Mouse (Mus musculus) limb, embryonic 14.5 days (tissue): ENCODE data around the gene Mogs. TPM values are rescaled to one million over a fixed set of nuclear protein-coding genes. Genes with fewer than 3 reads are reported as not detected.

Experiments
- ATAC-seq: fragments of 200-750 bp; cut with Nextera tagmentation; 2 replicates; pipeline ENCODE4 v1.8.0; 2017; ENCODE audit warnings: low read depth, moderate number of reproducible peaks, moderate TSS enrichment; ENCODE audit not compliant: low FRiP score
- DNase-seq: peaks from one replicate; pipeline ENCODE4 v3.0.0-alpha.2; 2015; ENCODE audit warnings: low spot score
- H3K27ac ChIP-seq: fragments of 300-500 bp; sonication (generic); replicated peaks from 2 replicates; pipeline ENCODE4 v1.5.1; 2014; ENCODE audit warnings: low read depth, mild to moderate bottlenecking, low read length, moderate library complexity, mixed read lengths
- H3K27me3 ChIP-seq: fragments of 300-500 bp; sonication (generic); 2 replicates; pipeline ENCODE4 v1.6.1; 2014; ENCODE audit warnings: low read length, mixed read lengths; ENCODE audit not compliant: control insufficient read depth, insufficient read depth
- H3K36me3 ChIP-seq: fragments of 300-500 bp; sonication (generic); 2 replicates; pipeline ENCODE4 v1.6.1; 2014; ENCODE audit warnings: mild to moderate bottlenecking, low read length, moderate library complexity, mixed read lengths; ENCODE audit not compliant: control insufficient read depth, insufficient read depth
- H3K4me1 ChIP-seq: fragments of 300-500 bp; sonication (generic); 2 replicates; pipeline ENCODE4 v1.6.1; 2014; ENCODE audit warnings: antibody characterized with exemption, low read length, mixed read lengths; ENCODE audit not compliant: control insufficient read depth, insufficient read depth
- H3K4me2 ChIP-seq: fragments of 300-500 bp; sonication (generic); replicated peaks from 2 replicates; pipeline ENCODE4 v1.6.1; 2014; ENCODE audit warnings: low read depth, mild to moderate bottlenecking, low read length, moderate library complexity; ENCODE audit not compliant: severe bottlenecking
- H3K4me3 ChIP-seq: fragments of 300-500 bp; sonication (generic); replicated peaks from 2 replicates; pipeline ENCODE4 v1.5.1; 2014; ENCODE audit warnings: low read length
- H3K9ac ChIP-seq: fragments of 300-500 bp; sonication (generic); 2 replicates; pipeline ENCODE4 v1.6.1; 2014; ENCODE audit warnings: mild to moderate bottlenecking, low read depth, low read length, moderate library complexity; ENCODE audit not compliant: severe bottlenecking
- H3K9me3 ChIP-seq: fragments of 300-500 bp; sonication (generic); 2 replicates; pipeline ENCODE4 v1.6.1; 2016; ENCODE audit warnings: low read length; ENCODE audit not compliant: control insufficient read depth
- POLR2A ChIP-seq: fragments of 200-500 bp; IDR thresholded peaks from 2 replicates; pipeline ENCODE4 v1.8.0; 2012; ENCODE audit warnings: inconsistent platforms, mild to moderate bottlenecking, moderate library complexity, borderline replicate concordance; ENCODE audit not compliant: insufficient read depth, insufficient read length; ENCODE audit errors: extremely low read depth
- WGBS: fragments of 180-500 bp; shearing (Covaris S2); extraction: QIAGEN DNeasy Blood & Tissue Kit; methylation state at CpG from one replicate; pipeline ENCODE4 v1.1.7; 2014; 5-methylcytosine and 5-hydroxymethylcytosine counted together
- polyA plus RNA-seq, 2 experiments: library from polyadenylated mRNA; depleted of rRNA in 1 of 2; stranded (reverse) in 1 of 2; unstranded in 1 of 2; fragments of >200 nt; fragmentation: Nextera tagmentation in 1 of 2; extraction: Ambion mirVana in 1 of 2; gene quantifications; 2 replicates each; pipeline versions ENCODE4 v1.2.1 to v1.2.3; 2012 to 2014

Gene Mogs
- polyA plus RNA-seq, 2 experiments, result 50.9 to 95.2 TPM

GRCm38 (mm10) chr6:83115682-83116372 is 531 bp downstream of the Mogs start:
- WGBS, result 2% methylated on average over 24 of the region's 48 CpGs
- peak overlapping the region; percentile 73 for H3K27ac ChIP-seq
- H3K4me3 ChIP-seq, result peak overlapping the region; percentile 84
- peak overlapping the region; percentile 84 for H3K9ac ChIP-seq
- TF ChIP-seq POLR2A, result no peak
- H3K4me2 ChIP-seq, result peak overlapping the region; percentile 94
- no peaks in the 10 kb centered on the region for H3K9me3 ChIP-seq
- peaks cover 17% of the 10 kb centered on the region for H3K4me1 ChIP-seq
- no peaks in the 10 kb centered on the region for H3K27me3 ChIP-seq
- no peak for DNase-seq
- peak; percentile 35 for ATAC-seq
- H3K36me3 ChIP-seq, result peaks cover 37% of the 10 kb centered on the region

- Histone ChIP-seq H3K9me3 (no peaks in the 10 kb centered on the region), H3K27me3 (no peaks in the 10 kb centered on the region), H3K4me1 (peaks cover 17% of the 10 kb centered on the region), H3K36me3 (peaks cover 33% of the 10 kb centered on the region), H3K27ac (0 out of 2 replicates have a peak overlapping the region, but pooled peaks have one; percentile 73), H3K4me2 (peak overlapping the region; percentile 94), H3K9ac (peak overlapping the region; percentile 84), H3K4me3 (peak overlapping the region; percentile 84)
- no peak for DNase-seq
- no peak for ATAC-seq
- WGBS, result 79% methylated on average over 11 of the region's 11 CpGs
- TF ChIP-seq POLR2A, result no peak
Measured at GRCm38 (mm10) chr6:83116373-83117164, 1.3 kb downstream of the Mogs start.

- H3K9ac ChIP-seq, result no peak overlapping the region
- ATAC-seq, result no peak
- H3K36me3 ChIP-seq, result peaks cover 33% of the 10 kb centered on the region
- H3K27ac ChIP-seq, result no peak overlapping the region
- H3K4me3 ChIP-seq, result peak overlapping the region; percentile 84; the same call in 1 of the 2 replicates
- DNase-seq, result no peak
- no peak overlapping the region for H3K4me2 ChIP-seq
- no peaks in the 10 kb centered on the region for H3K9me3 ChIP-seq
- no peak for TF ChIP-seq POLR2A
- peaks cover 17% of the 10 kb centered on the region for H3K4me1 ChIP-seq
- WGBS, result 85% methylated on average over 4 of the region's 4 CpGs
- H3K27me3 ChIP-seq, result no peaks in the 10 kb centered on the region
Measured at GRCm38 (mm10) chr6:83117165-83117438, 1.8 kb downstream of the Mogs start.

GRCm38 (mm10) chr6:83117616-83118015 is 2.3 kb downstream of the Mogs start:
- Histone ChIP-seq H3K27ac (no peak overlapping the region), H3K4me3 (no peak overlapping the region), H3K9ac (no peak overlapping the region), H3K9me3 (no peaks in the 10 kb centered on the region), H3K27me3 (no peaks in the 10 kb centered on the region), H3K36me3 (peaks cover 33% of the 10 kb centered on the region), H3K4me2 (no peak overlapping the region), H3K4me1 (peaks cover 22% of the 10 kb centered on the region)
- DNase-seq (no peak), ATAC-seq (no peak)
- TF ChIP-seq POLR2A, result no peak
- WGBS, result 90% methylated on average over 13 of the region's 13 CpGs

GRCm38 (mm10) chr6:83118369-83118768 is 3.1 kb downstream of the Mogs start:
- Histone ChIP-seq H3K4me2 (no peak overlapping the region), H3K4me1 (peaks cover 27% of the 10 kb centered on the region), H3K27ac (no peak overlapping the region), H3K27me3 (no peaks in the 10 kb centered on the region), H3K9me3 (no peaks in the 10 kb centered on the region), H3K36me3 (peaks cover 33% of the 10 kb centered on the region), H3K4me3 (no peak overlapping the region), H3K9ac (no peak overlapping the region)
- no peak for ATAC-seq
- whole genome bisulfite sequencing, result 89% methylated on average over 11 of the region's 11 CpGs
- no peak for TF ChIP-seq POLR2A
- DNase-seq, result no peak
